Mouse (Mus musculus) neural tube, embryonic 14.5 days (tissue): ENCODE data around the gene Ncapg2. TPM values are rescaled to one million over a fixed set of nuclear protein-coding genes. Genes with fewer than 3 reads are reported as not detected.

Experiments
- polyA plus RNA-seq: library from polyadenylated mRNA; unstranded; fragments of >200 nt; fragmentation: Nextera tagmentation; extraction: Ambion mirVana; gene quantifications from 2 replicates; pipeline ENCODE4 v1.2.1, GENCODE M21; 2014

The Ncapg2 gene
- polyA plus RNA-seq, 1 experiment from 2014 or later = 5.9 TPM

Other genes with a start within 250 kb of the Ncapg2 start
- gene Wdr60, start 142.4 kb upstream of the Ncapg2 start, polyA plus RNA-seq = 21.2 and 25.4 TPM in 2 replicates
- not detected in 2 replicates for gene Gm11027, start 130.0 kb upstream of the Ncapg2 start, polyA plus RNA-seq
- 17.8 and 20.4 TPM in 2 replicates for gene Esyt2, start 124.2 kb upstream of the Ncapg2 start, polyA plus RNA-seq
- gene Ptprn2, start 80.3 kb downstream of the Ncapg2 start, polyA plus RNA-seq = 17.1 and 24.7 TPM in 2 replicates